Mouse (Mus musculus) liver, adult 2 months (tissue): Measurements from ENCODE around the gene H2-Aa.

Source experiments
- CTCF ChIP-seq: fragments of 200-500 bp; IDR thresholded peaks from 2 replicates; pipeline ENCODE4 v1.5.1; 2011; ENCODE audit warnings: low read depth, low read length, control low read depth
- POLR2A ChIP-seq: fragments of 200-500 bp; IDR thresholded peaks from 2 replicates; pipeline ENCODE4 v1.6.1; 2011; ENCODE audit warnings: low read length, control low read depth; ENCODE audit not compliant: insufficient read depth; ENCODE audit errors: extremely low read depth

DNA sequence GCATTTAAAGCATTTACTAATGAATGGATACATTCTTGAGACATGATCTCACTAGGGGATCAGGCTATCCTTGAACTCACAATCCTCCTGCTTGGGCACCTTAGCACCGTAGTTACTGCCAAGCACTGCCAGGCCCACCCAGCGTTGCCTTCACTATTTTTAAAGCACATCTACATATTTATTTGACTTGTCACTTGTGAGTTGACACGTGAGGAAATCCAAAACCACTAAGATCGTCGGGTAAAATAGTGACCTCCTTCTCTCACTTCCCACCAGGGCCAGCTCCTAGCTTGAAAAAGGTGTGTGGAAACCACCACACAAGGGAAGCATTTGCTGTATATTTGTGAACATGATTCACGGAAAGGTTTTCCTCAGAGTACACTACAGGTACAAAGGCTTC lies 624 bp downstream of the H2-Aa start:
- no peak for TF ChIP-seq CTCF
- TF ChIP-seq POLR2A = no peak
